Mouse (Mus musculus): ENCODE measurements around the gene Ccdc141.

DNA sequence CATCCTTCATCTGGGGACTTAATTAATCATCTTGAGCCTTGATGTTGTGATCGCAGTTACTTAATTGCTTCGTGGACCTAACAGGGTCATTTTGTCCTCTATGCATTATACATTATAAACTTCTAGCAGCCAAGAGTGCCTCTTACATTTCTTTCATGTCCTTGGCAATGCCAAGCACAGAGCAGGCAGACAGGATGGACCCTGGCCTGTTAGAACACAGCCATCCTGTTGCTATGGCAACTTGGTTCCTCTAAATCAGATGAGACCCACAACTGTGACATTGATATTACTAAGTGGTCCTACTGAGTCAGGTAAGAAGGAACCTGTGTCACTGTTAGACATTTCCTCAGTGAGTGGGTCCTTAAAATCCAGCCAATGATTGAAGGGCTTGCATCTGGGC is 20.9 kb downstream of the Ccdc141 start:
- TF ChIP-seq CTCF (IDR thresholded peaks at IDR 0.05) (no peak), EP300 (IDR thresholded peaks at IDR 0.05) (no peak)
